In genomic region chr10:25297666-25298263, GRCm38 (mm10) we compare ENCODE assay signal across 8 mouse cellular contexts. TPM values are rescaled to one million over a fixed set of nuclear protein-coding genes. Genes with fewer than 3 reads are reported as not detected.
DNase-seq lines count a peak whose midpoint lies in the region; ATAC-seq lines count a peak whose summit lies in the region.

No protein-coding gene starts in this region.

- 36% methylated on average over 12 of the region's 12 CpGs for WGBS in hindbrain, embryonic 15.5 days
- 27% methylated on average over 12 of the region's 12 CpGs for WGBS in midbrain, embryonic 12.5 days

- H3K27me3 ChIP-seq in hindbrain, embryonic 15.5 days: no peaks in the 10 kb centered on the region
- H3K27me3 ChIP-seq in midbrain, embryonic 12.5 days: no peaks in the 10 kb centered on the region

- H3K4me2 ChIP-seq in hindbrain, embryonic 15.5 days: peak overlapping the region; percentile 78
- H3K4me2 ChIP-seq in midbrain, embryonic 12.5 days (replicated peaks): peak overlapping the region; percentile 78

- ATAC-seq in hindbrain, embryonic 15.5 days (ENCODE audit: low FRiP score, low read depth): no peak
- ATAC-seq in midbrain, embryonic 12.5 days (ENCODE audit: low FRiP score, low read depth): no peak

- H3K36me3 ChIP-seq in hindbrain, embryonic 15.5 days: no peaks in the 10 kb centered on the region
- H3K36me3 ChIP-seq in midbrain, embryonic 12.5 days: no peaks in the 10 kb centered on the region

- H3K9me3 ChIP-seq in hindbrain, embryonic 15.5 days: no peaks in the 10 kb centered on the region
- H3K9me3 ChIP-seq in midbrain, embryonic 12.5 days: no peaks in the 10 kb centered on the region

- H3K4me1 ChIP-seq in hindbrain, embryonic 15.5 days (replicated peaks): peaks cover 14% of the 10 kb centered on the region
- peaks cover 9% of the 10 kb centered on the region for H3K4me1 ChIP-seq in midbrain, embryonic 12.5 days

- H3K27ac ChIP-seq in hindbrain, embryonic 15.5 days (replicated peaks): peak overlapping the region; percentile 89
- 0 out of 2 replicates have a peak overlapping the region, but pooled peaks have one; percentile 10 for H3K27ac ChIP-seq in midbrain, embryonic 12.5 days (replicated peaks)

- H3K4me3 ChIP-seq in hindbrain, embryonic 15.5 days: peak overlapping the region; percentile 72
- peak overlapping the region; percentile 67 for H3K4me3 ChIP-seq in midbrain, embryonic 12.5 days

- DNase-seq in cerebellum, adult 9-11 months: peak; percentile 17
- DNase-seq in cerebellum, postnatal 25 days: no peak
- DNase-seq in urinary bladder, adult 2 months (ENCODE audit: low spot score): peak; percentile 26
- DNase-seq in urinary bladder, postnatal 36 days (ENCODE audit: low spot score in 2 of 2): no peak
- no peak for DNase-seq in frontal cortex, postnatal 14 days (ENCODE audit: low spot score in 2 of 2)
- DNase-seq in adrenal gland, postnatal 4 days (ENCODE audit: low spot score in 2 of 2): no peak

- H3K9ac ChIP-seq in hindbrain, embryonic 15.5 days: peak overlapping the region; percentile 73
- H3K9ac ChIP-seq in midbrain, embryonic 12.5 days (replicated peaks): peak overlapping the region; percentile 84; the same call in 1 of the 2 replicates

RNA-seq across cellular contexts. Expression of gene Akap7, which starts 9.9 kb away (rescaled TPM):
- polyA plus RNA-seq in urinary bladder, adult 2 months (2012; rRNA removed): 30.8 and 35.7 TPM in 2 replicates
- polyA plus RNA-seq in hindbrain, embryonic 15.5 days (2015; fragmentation: Nextera tagmentation; extraction: Ambion mirVana): 51.6 and 57.7 TPM in 2 replicates
- 22.0 and 23.0 TPM in 2 replicates for polyA plus RNA-seq in midbrain, embryonic 12.5 days (2016; fragmentation: Nextera tagmentation; extraction: Ambion mirVana)
- total RNA-seq in adrenal gland, postnatal 4 days (2021): 100 to 1,000 TPM in 1 of 2 experiments, 10 to 100 TPM in 1; 87.9 to 104 TPM

Comparison
In these comparisons a context has a peak if more than half of its experiments do, and no peak if none do; other contexts are left out.
1. DNase-seq: peak in cerebellum, adult 9-11 months (single experiment) and urinary bladder, adult 2 months (single experiment); none in cerebellum, postnatal 25 days (0 of 2), urinary bladder, postnatal 36 days (0 of 2), frontal cortex, postnatal 14 days (0 of 2) and adrenal gland, postnatal 4 days (0 of 2).